Mouse (Mus musculus): ENCODE measurements around the gene Gm6904.
"Not testable (repeated sequence)": the region's sequence is repeated elsewhere in the genome, so short reads cannot be mapped to it uniquely, and the experiment has no call there.

Gene Gm6904

GRCm38 (mm10) chr14:59260056-59260455, at the start of gene Gm6904:
TSS of gene Gm6904 (minus strand) at chr14:59260216.
- peak; percentile 85 for DNase-seq (ENCODE audit: low read depth, low spot score)

GRCm38 (mm10) chr14:59297391-59297790, 37.4 kb upstream of the Gm6904 start, which contains the start of gene Phf11a:
TSS of gene Phf11a (minus strand) at chr14:59297522.
- peak; percentile 68 for DNase-seq (ENCODE audit: low read depth, low spot score)

GRCm38 (mm10) chr14:59291769-59292168, 31.8 kb upstream of the Gm6904 start:
- DNase-seq (ENCODE audit: low read depth, low spot score) = not testable (repeated sequence)

- DNase-seq (ENCODE audit: low read depth, low spot score) = not testable (repeated sequence)
Measured at GRCm38 (mm10) chr14:59274961-59275360, 14.9 kb upstream of the Gm6904 start.

- DNase-seq (ENCODE audit: low read depth, low spot score) = peak; percentile 12
Measured at GRCm38 (mm10) chr14:59255861-59256260, 4.2 kb downstream of the Gm6904 start.

GRCm38 (mm10) chr14:59250350-59250749, 9.7 kb downstream of the Gm6904 start:
- peak; percentile 31 for DNase-seq (ENCODE audit: low read depth, low spot score)

GRCm38 (mm10) chr14:59233635-59234034, 26.4 kb downstream of the Gm6904 start:
- no peak for DNase-seq (ENCODE audit: low read depth, low spot score)

- DNase-seq (ENCODE audit: low read depth, low spot score) = peak; percentile 24
Measured at GRCm38 (mm10) chr14:59232003-59232402, 28.0 kb downstream of the Gm6904 start.

GRCm38 (mm10) chr14:59230331-59230966, 29.6 kb downstream of the Gm6904 start:
- DNase-seq (ENCODE audit: low read depth, low spot score) = no peak

- no peak for DNase-seq (ENCODE audit: low read depth, low spot score)
Measured at GRCm38 (mm10) chr14:59229822-59230221, 30.2 kb downstream of the Gm6904 start.

- no peak for DNase-seq (ENCODE audit: low read depth, low spot score)
Measured at GRCm38 (mm10) chr14:59226240-59226639, 33.8 kb downstream of the Gm6904 start.

GRCm38 (mm10) chr14:59219241-59219640, 40.8 kb downstream of the Gm6904 start:
- no peak for DNase-seq (ENCODE audit: low read depth, low spot score)

- no peak for DNase-seq (ENCODE audit: low read depth, low spot score)
Measured at GRCm38 (mm10) chr14:59209816-59210215, 50.2 kb downstream of the Gm6904 start.

- no peak for DNase-seq (ENCODE audit: low read depth, low spot score)
Measured at GRCm38 (mm10) chr14:59209003-59209402, 51.0 kb downstream of the Gm6904 start.

GRCm38 (mm10) chr14:59205976-59206583, 53.9 kb downstream of the Gm6904 start:
- DNase-seq (ENCODE audit: low read depth, low spot score) = no peak

- no peak for DNase-seq (ENCODE audit: low read depth, low spot score)
Measured at GRCm38 (mm10) chr14:59205461-59205860, 54.6 kb downstream of the Gm6904 start.

- peak; percentile 69 for DNase-seq (ENCODE audit: low read depth, low spot score)
Measured at GRCm38 (mm10) chr14:59201604-59202215, 58.3 kb downstream of the Gm6904 start.

GRCm38 (mm10) chr14:59200711-59201603, 59.1 kb downstream of the Gm6904 start, which contains the start of gene Rcbtb1:
TSS of gene Rcbtb1 (plus strand) at chr14:59201209.
- DNase-seq (ENCODE audit: low read depth, low spot score) = peak; percentile 97

All from A20 (cell line).